In genomic region chr2:14132468-14133326, GRCm38 (mm10) we compare ENCODE assay signal across 28 mouse cellular contexts. TPM values are rescaled to one million over a fixed set of nuclear protein-coding genes. Genes with fewer than 3 reads are reported as not detected.
A peak's percentile ranks its signal among the peaks of the same experiment; 100 is the strongest.
DNase-seq lines count a peak whose midpoint lies in the region; ATAC-seq lines count a peak whose summit lies in the region.
"Had no signal": no experiment of that assay in that cellular context is flagged by ENCODE, and none has a peak within 500 bp of the region (broad histone marks: within the 10 kb centered on the region; RNA-seq: fewer than 3 reads in every experiment).

No protein-coding gene starts in this region.

- WGBS in forebrain, embryonic 15.5 days, result 77% methylated on average over 4 of the region's 4 CpGs
- WGBS in forebrain, embryonic 11.5 days, result 92% methylated on average over 4 of the region's 4 CpGs
- WGBS in midbrain, embryonic 13.5 days, result 95% methylated on average over 4 of the region's 4 CpGs

- H3K27ac ChIP-seq in forebrain, embryonic 15.5 days (replicated peaks), result 0 out of 2 replicates have a peak overlapping the region, but pooled peaks have one; percentile 14
- no peak overlapping the region for H3K27ac ChIP-seq in forebrain, embryonic 11.5 days (ENCODE audit: low read depth, low read length)
- no peak overlapping the region for H3K27ac ChIP-seq in midbrain, embryonic 13.5 days
- H3K27ac ChIP-seq: embryonic facial prominence, embryonic 12.5 days; embryonic facial prominence, embryonic 15.5 days; hindbrain, embryonic 10.5 days; hindbrain, embryonic 13.5 days; intestine, embryonic 15.5 days had no signal

- no peaks in the 10 kb centered on the region for H3K9me3 ChIP-seq in forebrain, embryonic 15.5 days
- H3K9me3 ChIP-seq in forebrain, embryonic 11.5 days (ENCODE audit: control insufficient read depth, low read length), result no peaks in the 10 kb centered on the region
- no peaks in the 10 kb centered on the region for H3K9me3 ChIP-seq in midbrain, embryonic 13.5 days
- H3K9me3 ChIP-seq: embryonic facial prominence, embryonic 12.5 days; embryonic facial prominence, embryonic 15.5 days; hindbrain, embryonic 10.5 days; hindbrain, embryonic 13.5 days; intestine, embryonic 15.5 days had no signal

- no peaks in the 10 kb centered on the region for H3K4me1 ChIP-seq in forebrain, embryonic 15.5 days
- H3K4me1 ChIP-seq in forebrain, embryonic 11.5 days (replicated peaks; ENCODE audit: control insufficient read depth, insufficient read depth, low read length), result no peaks in the 10 kb centered on the region
- H3K4me1 ChIP-seq in midbrain, embryonic 13.5 days (replicated peaks), result no peaks in the 10 kb centered on the region
- H3K4me1 ChIP-seq: embryonic facial prominence, embryonic 12.5 days; embryonic facial prominence, embryonic 15.5 days; hindbrain, embryonic 10.5 days; hindbrain, embryonic 13.5 days; intestine, embryonic 15.5 days had no signal

- no peak overlapping the region for H3K4me3 ChIP-seq in forebrain, embryonic 15.5 days
- H3K4me3 ChIP-seq in forebrain, embryonic 11.5 days (ENCODE audit: low read depth, low read length), result no peak overlapping the region
- no peak overlapping the region for H3K4me3 ChIP-seq in midbrain, embryonic 13.5 days (replicated peaks)
- H3K4me3 ChIP-seq: embryonic facial prominence, embryonic 12.5 days; embryonic facial prominence, embryonic 15.5 days; hindbrain, embryonic 10.5 days; hindbrain, embryonic 13.5 days; intestine, embryonic 15.5 days had no signal

- no peak overlapping the region for H3K4me2 ChIP-seq in forebrain, embryonic 15.5 days (replicated peaks)
- no peak overlapping the region for H3K4me2 ChIP-seq in forebrain, embryonic 11.5 days (ENCODE audit: low read depth, low read length, severe bottlenecking)
- H3K4me2 ChIP-seq in midbrain, embryonic 13.5 days (replicated peaks), result no peak overlapping the region
- H3K4me2 ChIP-seq: embryonic facial prominence, embryonic 12.5 days; embryonic facial prominence, embryonic 15.5 days; heart, embryonic 11.5 days; hindbrain, embryonic 13.5 days; intestine, embryonic 15.5 days had no signal

- H3K27me3 ChIP-seq in forebrain, embryonic 15.5 days, result no peaks in the 10 kb centered on the region
- no peaks in the 10 kb centered on the region for H3K27me3 ChIP-seq in forebrain, embryonic 11.5 days (ENCODE audit: control insufficient read depth, insufficient read depth, low read length)
- no peaks in the 10 kb centered on the region for H3K27me3 ChIP-seq in midbrain, embryonic 13.5 days
- H3K27me3 ChIP-seq: embryonic facial prominence, embryonic 12.5 days; embryonic facial prominence, embryonic 15.5 days; hindbrain, embryonic 13.5 days; intestine, embryonic 15.5 days had no signal

- H3K36me3 ChIP-seq in forebrain, embryonic 15.5 days, result peaks cover 22% of the 10 kb centered on the region
- no peaks in the 10 kb centered on the region for H3K36me3 ChIP-seq in forebrain, embryonic 11.5 days (ENCODE audit: control insufficient read depth, insufficient read depth, low read length)
- peaks cover 28% of the 10 kb centered on the region for H3K36me3 ChIP-seq in midbrain, embryonic 13.5 days

- no peak for DNase-seq in forebrain, embryonic 11.5 days (ENCODE audit: low spot score)
- DNase-seq in layer of hippocampus, adult 9-10 months (ENCODE audit: low spot score), result peak; percentile 8
- no peak for DNase-seq in layer of hippocampus, postnatal 25 days (ENCODE audit: extremely low spot score in 1 of 2, low spot score in 1 of 2)
- DNase-seq in brain, embryonic 18.5 days (ENCODE audit: low read depth, low spot score), result peak; percentile 47
- DNase-seq in telencephalon, adult 2 months (ENCODE audit: low read depth, low spot score), result peak; percentile 28
- no peak for DNase-seq in layer of hippocampus, postnatal 36 days
- DNase-seq: adrenal gland, adult 2 months; adrenal gland, postnatal 14 days; cerebellum, adult 11 months; cerebellum, adult 2 months; cerebellum, adult 9-11 months; cerebellum, postnatal 25 days; gastrocnemius, postnatal 25 days; heart, postnatal 36 days; kidney, adult 11 months had no signal

- no peak overlapping the region for H3K9ac ChIP-seq in forebrain, embryonic 15.5 days (replicated peaks)
- no peak overlapping the region for H3K9ac ChIP-seq in forebrain, embryonic 11.5 days (ENCODE audit: low read length)
- H3K9ac ChIP-seq in midbrain, embryonic 13.5 days (replicated peaks), result no peak overlapping the region
- H3K9ac ChIP-seq: embryonic facial prominence, embryonic 12.5 days; embryonic facial prominence, embryonic 15.5 days; hindbrain, embryonic 13.5 days; intestine, embryonic 15.5 days had no signal

- peak; percentile 88 for ATAC-seq in forebrain, embryonic 15.5 days (replicated peaks)
- no peak for ATAC-seq in forebrain, embryonic 11.5 days (replicated peaks; ENCODE audit: low FRiP score)
- ATAC-seq in midbrain, embryonic 13.5 days, result no peak
- ATAC-seq: CD4-positive, CD25-positive, alpha-beta regulatory T cell, adult 4 months; hindbrain, embryonic 16.5 days; intestine, embryonic 15.5 days had no signal

RNA-seq across cellular contexts. Expression of gene Tmem236, which starts 41.6 kb away (rescaled TPM):
- 0.11 TPM in 2 replicates for polyA plus RNA-seq in forebrain, embryonic 15.5 days (2015; fragmentation: Nextera tagmentation; extraction: Ambion mirVana)
- not detected in 2 replicates for polyA plus RNA-seq in forebrain, embryonic 11.5 days (2014; fragmentation: Nextera tagmentation; extraction: Ambion mirVana)
- total RNA-seq in layer of hippocampus, postnatal 25 days (2021), result under 1 TPM; 0.15 to 0.19 TPM
- 0.09 TPM in 1 of 2 replicates, not detected in the other for polyA plus RNA-seq in midbrain, embryonic 13.5 days (2015; fragmentation: Nextera tagmentation; extraction: Ambion mirVana)
- total RNA-seq in layer of hippocampus, postnatal 36 days (2021), result under 1 TPM in 1 of 2 experiments, not detected in 1; 0.12 TPM
- total RNA-seq: adrenal gland, adult 2 months; adrenal gland, postnatal 14 days; common myeloid progenitor, adult 5-6 weeks; heart, postnatal 36 days had no signal
- polyA plus RNA-seq: adrenal gland, adult 2 months; CD4-positive, CD25-positive, alpha-beta regulatory T cell, adult 4 months; gonadal fat pad, adult 2 months; heart, embryonic 11.5 days; heart, embryonic 14.5 days; hindbrain, embryonic 10.5 days had no signal

RNA-seq across cellular contexts. Expression of gene Stam, which starts 58.8 kb away (rescaled TPM):
- polyA plus RNA-seq in forebrain, embryonic 15.5 days (2015; fragmentation: Nextera tagmentation; extraction: Ambion mirVana), result 116 and 128 TPM in 2 replicates
- 96.0 and 109 TPM in 2 replicates for polyA plus RNA-seq in forebrain, embryonic 11.5 days (2014; fragmentation: Nextera tagmentation; extraction: Ambion mirVana)
- 100 to 1,000 TPM in 1 of 2 experiments, 10 to 100 TPM in 1; 85.4 to 100 TPM for total RNA-seq in layer of hippocampus, postnatal 25 days (2021)
- polyA plus RNA-seq in midbrain, embryonic 13.5 days (2015; fragmentation: Nextera tagmentation; extraction: Ambion mirVana), result 121 and 126 TPM in 2 replicates
- total RNA-seq in layer of hippocampus, postnatal 36 days (2021), result 100 to 1,000 TPM in 1 of 2 experiments, 10 to 100 TPM in 1; 99.8 to 102 TPM

Comparison
In these comparisons a context has a peak if more than half of its experiments do, and no peak if none do; other contexts are left out.
1. DNase-seq: peak in layer of hippocampus, adult 9-10 months (single experiment), brain, embryonic 18.5 days (single experiment) and telencephalon, adult 2 months (single experiment); none in forebrain, embryonic 11.5 days (single experiment), layer of hippocampus, postnatal 25 days (0 of 2) and layer of hippocampus, postnatal 36 days (0 of 2).